Mouse (Mus musculus) liver, embryonic 15.5 days (tissue): ENCODE results near the gene Mob3c. TPM values are rescaled to one million over a fixed set of nuclear protein-coding genes. Genes with fewer than 3 reads are reported as not detected.

ENCODE experiments used
- ATAC-seq: fragments of 200-750 bp; cut with Nextera tagmentation; 2 replicates; pipeline ENCODE4 v1.8.0; 2017; ENCODE audit warnings: moderate number of reproducible peaks, mild to moderate bottlenecking, moderate library complexity; ENCODE audit not compliant: insufficient read depth
- H3K27ac ChIP-seq: fragments of 300-500 bp; sonication (generic); replicated peaks from 2 replicates; pipeline ENCODE4 v1.5.1; 2015; ENCODE audit warnings: mild to moderate bottlenecking, inconsistent platforms
- H3K27me3 ChIP-seq: fragments of 300-500 bp; sonication (generic); 2 replicates; pipeline ENCODE4 v1.6.1; 2015; ENCODE audit warnings: mild to moderate bottlenecking, inconsistent platforms
- H3K36me3 ChIP-seq: fragments of 300-500 bp; sonication (generic); replicated peaks from 2 replicates; pipeline ENCODE4 v1.6.1; 2015; ENCODE audit warnings: moderate library complexity, mild to moderate bottlenecking, inconsistent platforms
- H3K4me1 ChIP-seq: fragments of 300-500 bp; sonication (generic); replicated peaks from 2 replicates; pipeline ENCODE4 v1.6.1; 2015; ENCODE audit warnings: inconsistent platforms
- H3K4me2 ChIP-seq: fragments of 300-500 bp; sonication (generic); 2 replicates; pipeline ENCODE4 v1.6.1; 2015; ENCODE audit warnings: moderate library complexity, mild to moderate bottlenecking, inconsistent platforms
- H3K4me3 ChIP-seq: fragments of 300-500 bp; sonication (generic); replicated peaks from 2 replicates; pipeline ENCODE4 v1.5.1; 2015; ENCODE audit warnings: mild to moderate bottlenecking, inconsistent platforms
- H3K9ac ChIP-seq: fragments of 300-500 bp; sonication (generic); 2 replicates; pipeline ENCODE4 v1.6.1; 2015; ENCODE audit warnings: moderate library complexity, mild to moderate bottlenecking, inconsistent platforms
- H3K9me3 ChIP-seq: fragments of 300-500 bp; sonication (generic); replicated peaks from 2 replicates; pipeline ENCODE4 v1.6.1; 2016; ENCODE audit warnings: inconsistent platforms
- WGBS: fragments of 180-500 bp; shearing (Covaris S2); methylation state at CpG from one replicate; pipeline ENCODE4 v1.1.7; 2015; ENCODE audit warnings: mixed read lengths; ENCODE audit not compliant: insufficient replicate concordance; 5-methylcytosine and 5-hydroxymethylcytosine counted together
- polyA plus RNA-seq: library from polyadenylated mRNA; unstranded; fragments of >200 nt; fragmentation: Nextera tagmentation; extraction: Ambion mirVana; gene quantifications from 2 replicates; pipeline ENCODE4 v1.2.1, GENCODE M21; 2015

Mob3c gene
- polyA plus RNA-seq, 1 experiment from 2014 or later, result 8.0 TPM

- peak overlapping the region; percentile 73 for H3K4me2 ChIP-seq
- peak overlapping the region; percentile 97 for H3K27ac ChIP-seq
- peak overlapping the region; percentile 60; the same call in 1 of the 2 replicates for H3K9ac ChIP-seq
- H3K36me3 ChIP-seq, result peaks cover 73% of the 10 kb centered on the region
- H3K4me3 ChIP-seq, result peak overlapping the region; percentile 39; the same call in 1 of the 2 replicates
- WGBS, result 39% methylated on average over 2 of the region's 2 CpGs
- 0 out of 2 replicates have a peak, but pooled peaks have one; percentile 11 for ATAC-seq
- no peaks in the 10 kb centered on the region for H3K9me3 ChIP-seq
- no peaks in the 10 kb centered on the region for H3K27me3 ChIP-seq
- peaks cover 84% of the 10 kb centered on the region for H3K4me1 ChIP-seq
Observed at GRCm38 (mm10) chr4:115850111-115850510, 22.2 kb downstream of the Mob3c start.

DNA sequence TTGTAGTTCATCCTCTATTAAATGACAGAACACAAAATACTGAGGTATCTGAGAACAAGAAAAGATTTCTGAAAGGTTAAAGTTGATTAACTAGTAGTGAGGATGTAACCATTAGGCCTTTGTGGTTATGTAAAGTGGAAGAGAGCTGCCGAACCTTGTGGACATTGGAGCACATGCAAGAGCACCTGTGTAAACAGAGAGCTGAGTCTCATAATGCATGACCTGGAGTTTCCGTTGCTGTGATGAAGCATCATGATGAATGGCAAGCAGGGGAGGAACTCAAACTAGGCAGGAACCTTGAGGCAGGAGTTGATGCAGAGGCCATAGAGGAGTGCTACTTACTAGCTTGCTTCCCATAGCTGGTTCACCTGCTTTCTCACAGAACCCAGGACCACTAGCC lies 22.7 kb downstream of the Mob3c start:
- H3K4me2 ChIP-seq, result 0 out of 2 replicates have a peak overlapping the region, but pooled peaks have one; percentile 73
- no peaks in the 10 kb centered on the region for H3K27me3 ChIP-seq
- H3K27ac ChIP-seq, result peak overlapping the region; percentile 97
- H3K36me3 ChIP-seq, result peaks cover 78% of the 10 kb centered on the region
- H3K4me1 ChIP-seq, result peaks cover 84% of the 10 kb centered on the region
- 70% methylated on average over 2 of the region's 2 CpGs for WGBS
- no peak for ATAC-seq
- H3K9me3 ChIP-seq, result no peaks in the 10 kb centered on the region
- no peak overlapping the region for H3K9ac ChIP-seq
- no peak overlapping the region for H3K4me3 ChIP-seq

DNA sequence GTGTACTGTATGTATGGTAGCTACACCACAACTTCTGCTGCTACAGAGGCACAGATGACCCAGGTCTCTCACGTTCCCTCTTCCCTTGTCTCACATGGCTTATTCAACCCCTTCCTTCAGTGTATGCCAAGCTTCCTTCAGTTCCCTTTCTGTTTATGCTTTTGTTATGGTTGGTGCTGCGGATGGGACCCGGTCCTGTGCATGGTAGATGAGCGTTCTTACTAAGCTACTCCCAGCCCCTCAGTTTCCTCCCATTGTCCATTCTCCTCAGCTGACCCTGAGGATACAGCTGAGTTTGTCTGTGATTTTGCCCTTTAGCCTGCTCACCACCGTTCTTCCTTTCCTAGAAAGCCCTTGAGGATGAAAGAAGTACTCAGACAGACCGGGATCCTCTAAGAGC lies 23.7 kb downstream of the Mob3c start:
- Histone ChIP-seq H3K4me1 (peaks cover 84% of the 10 kb centered on the region), H3K36me3 (peaks cover 84% of the 10 kb centered on the region)
- WGBS, result 85% methylated on average over 6 of the region's 6 CpGs

DNA sequence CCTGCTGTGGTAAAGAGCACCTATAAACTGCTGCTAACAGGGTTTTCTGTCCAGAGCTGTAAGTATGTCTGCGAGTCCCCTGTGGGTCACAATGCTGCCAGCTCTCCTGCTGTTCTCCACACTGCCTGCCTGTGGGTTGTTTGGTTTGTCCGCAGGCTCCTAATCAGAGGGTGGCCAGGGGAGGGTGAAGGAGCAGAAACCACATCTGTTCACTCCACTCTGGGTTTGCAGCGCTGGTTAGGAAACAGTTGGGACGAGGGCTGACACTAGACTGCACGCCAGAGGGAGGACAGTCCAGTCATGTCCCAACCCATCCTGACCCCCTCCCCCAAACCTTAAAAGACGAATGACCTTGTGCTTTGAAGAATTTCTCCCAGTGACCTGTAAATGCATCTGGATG lies 27.2 kb downstream of the Mob3c start:
- Histone ChIP-seq H3K4me1 (peaks cover 80% of the 10 kb centered on the region), H3K27me3 (no peaks in the 10 kb centered on the region), H3K9ac (peak overlapping the region; percentile 37; the same call in 1 of the 2 replicates), H3K27ac (peak overlapping the region; percentile 90), H3K4me2 (peak overlapping the region; percentile 60), H3K4me3 (no peak overlapping the region), H3K36me3 (peaks cover 94% of the 10 kb centered on the region), H3K9me3 (no peaks in the 10 kb centered on the region)
- no peak for ATAC-seq
- 14% methylated on average over 6 of the region's 6 CpGs for WGBS

More for the DNA sequence above, 23.7 kb downstream of the Mob3c start:
- Histone ChIP-seq H3K4me3 (no peak overlapping the region), H3K4me2 (no peak overlapping the region), H3K9ac (no peak overlapping the region), H3K27ac (no peak overlapping the region), H3K27me3 (no peaks in the 10 kb centered on the region), H3K9me3 (no peaks in the 10 kb centered on the region)
- ATAC-seq, result no peak

GRCm38 (mm10) chr4:115855609-115856008 lies 27.7 kb downstream of the Mob3c start:
- Histone ChIP-seq H3K4me1 (peaks cover 75% of the 10 kb centered on the region), H3K27me3 (no peaks in the 10 kb centered on the region), H3K36me3 (peaks cover 94% of the 10 kb centered on the region), H3K9me3 (no peaks in the 10 kb centered on the region), H3K4me3 (peak overlapping the region; percentile 17; the same call in 1 of the 2 replicates), H3K4me2 (peak overlapping the region; percentile 60), H3K27ac (peak overlapping the region; percentile 90), H3K9ac (peak overlapping the region; percentile 37)
- 72% methylated on average over 4 of the region's 4 CpGs for WGBS
- ATAC-seq, result no peak

GRCm38 (mm10) chr4:115856282-115856681 lies 28.4 kb downstream of the Mob3c start:
- H3K9ac ChIP-seq, result peak overlapping the region; percentile 37
- WGBS, result 13% methylated on average over 4 of the region's 4 CpGs
- H3K9me3 ChIP-seq, result no peaks in the 10 kb centered on the region
- peaks cover 68% of the 10 kb centered on the region for H3K4me1 ChIP-seq
- H3K27ac ChIP-seq, result peak overlapping the region; percentile 90
- H3K4me2 ChIP-seq, result peak overlapping the region; percentile 60
- peak overlapping the region; percentile 17; the same call in 1 of the 2 replicates for H3K4me3 ChIP-seq
- peaks cover 94% of the 10 kb centered on the region for H3K36me3 ChIP-seq
- H3K27me3 ChIP-seq, result no peaks in the 10 kb centered on the region
- peak; percentile 97 for ATAC-seq

DNA sequence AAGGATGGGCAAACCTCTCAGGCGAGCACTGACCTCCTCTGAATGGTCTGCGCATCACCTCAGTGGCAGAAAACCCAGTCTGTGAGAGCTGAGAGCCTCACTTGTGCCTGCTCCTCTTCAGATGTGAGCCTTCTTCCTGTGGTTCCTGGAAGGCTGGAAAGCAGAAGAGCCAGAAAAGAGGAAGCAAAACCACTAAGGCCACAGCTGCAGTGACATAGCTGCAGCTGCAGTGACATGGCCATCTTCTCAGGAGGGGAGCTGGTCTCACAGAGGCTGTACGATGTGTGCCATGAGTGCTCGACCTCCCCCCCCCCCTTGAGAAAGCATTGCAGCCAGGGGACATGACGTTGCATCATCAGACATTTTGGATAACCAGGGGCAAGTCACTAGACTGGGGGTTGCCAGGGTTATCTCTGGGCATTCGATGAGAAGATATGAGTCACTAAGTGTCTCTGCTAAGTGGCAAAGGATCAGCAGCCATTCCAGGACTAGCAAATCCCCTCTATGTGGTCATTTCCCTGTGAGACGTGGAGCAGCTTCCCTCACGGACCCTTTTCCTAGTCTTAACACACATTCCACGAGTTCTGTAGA lies 29.5 kb downstream of the Mob3c start:
- 58% methylated on average over 9 of the region's 9 CpGs for WGBS
- Histone ChIP-seq H3K27ac (peak overlapping the region; percentile 90), H3K9me3 (no peaks in the 10 kb centered on the region), H3K4me1 (peaks cover 61% of the 10 kb centered on the region), H3K4me3 (no peak overlapping the region), H3K9ac (peak overlapping the region; percentile 30; the same call in 1 of the 2 replicates), H3K36me3 (peaks cover 94% of the 10 kb centered on the region), H3K4me2 (peak overlapping the region; percentile 60; the same call in 1 of the 2 replicates), H3K27me3 (no peaks in the 10 kb centered on the region)
- ATAC-seq, result no peak

DNA sequence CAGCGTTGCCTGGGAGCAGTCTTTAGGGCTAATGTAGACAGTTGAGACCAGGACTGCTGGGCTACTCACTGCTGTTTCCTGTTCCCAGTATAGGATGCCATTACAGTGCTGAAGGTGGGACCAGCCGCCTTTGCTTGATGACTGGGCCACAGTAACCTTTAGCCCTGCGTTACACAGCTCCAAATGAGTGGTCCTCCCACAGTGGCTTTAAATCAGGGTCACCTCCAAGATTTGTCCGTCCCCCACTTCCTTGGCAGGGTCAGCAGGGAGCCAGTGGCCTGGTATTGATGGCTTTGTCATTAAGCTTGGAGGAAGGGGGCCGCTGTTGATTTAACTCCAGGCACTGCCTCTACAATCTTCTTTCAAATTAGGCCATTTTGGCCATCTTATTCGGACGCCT lies 35.5 kb downstream of the Mob3c start:
- no peak for ATAC-seq
- no peaks in the 10 kb centered on the region for H3K27me3 ChIP-seq
- H3K9me3 ChIP-seq, result no peaks in the 10 kb centered on the region
- 87% methylated on average over 7 of the region's 7 CpGs for WGBS
- H3K4me3 ChIP-seq, result no peak overlapping the region
- H3K4me1 ChIP-seq, result peaks cover 13% of the 10 kb centered on the region
- H3K36me3 ChIP-seq, result peaks cover 95% of the 10 kb centered on the region
- no peak overlapping the region for H3K9ac ChIP-seq
- no peak overlapping the region for H3K27ac ChIP-seq
- no peak overlapping the region for H3K4me2 ChIP-seq

- Histone ChIP-seq H3K36me3 (peaks cover 94% of the 10 kb centered on the region), H3K27me3 (no peaks in the 10 kb centered on the region), H3K9ac (no peak overlapping the region), H3K9me3 (no peaks in the 10 kb centered on the region), H3K4me3 (no peak overlapping the region), H3K27ac (no peak overlapping the region), H3K4me1 (peaks cover 8% of the 10 kb centered on the region; the same call in 1 of the 2 replicates), H3K4me2 (no peak overlapping the region)
- ATAC-seq, result no peak
- WGBS, result 81% methylated on average over 10 of the region's 10 CpGs
Observed at GRCm38 (mm10) chr4:115863880-115864279, 36.0 kb downstream of the Mob3c start.

DNA sequence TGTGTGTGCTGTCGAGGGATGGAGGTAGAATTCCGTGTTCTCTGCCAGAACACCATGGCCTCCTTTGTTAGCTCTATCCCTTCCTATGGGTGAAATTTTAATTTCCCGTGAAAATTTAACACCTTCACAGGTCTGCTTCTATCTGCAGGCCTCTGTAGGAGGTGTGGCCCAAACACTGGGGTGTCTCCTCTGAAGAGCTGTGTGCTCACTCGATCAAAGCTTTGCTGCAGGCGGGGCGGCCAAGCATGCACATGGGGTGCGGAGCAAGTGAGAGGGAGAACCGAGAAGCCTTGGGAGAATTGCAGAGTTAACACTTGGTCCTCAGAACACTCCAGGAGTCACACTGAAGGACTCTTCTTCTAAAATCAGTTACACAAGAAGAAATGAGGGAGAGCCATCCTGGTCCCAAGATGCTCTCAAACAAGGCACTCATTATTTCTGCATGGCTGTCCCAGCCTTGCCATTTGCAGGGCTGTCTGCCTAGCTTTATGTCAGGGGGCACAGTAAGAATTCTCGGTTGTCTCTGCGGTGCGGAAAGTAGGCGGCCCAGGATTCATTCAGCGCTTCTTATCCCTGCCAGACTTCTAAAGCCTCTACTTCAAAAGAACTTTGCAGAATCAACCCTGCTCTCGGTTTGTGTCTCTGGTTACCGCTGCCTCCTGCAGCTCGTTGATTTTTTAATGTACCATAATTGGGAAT lies 41.8 kb downstream of the Mob3c start:
- Histone ChIP-seq H3K4me3 (no peak overlapping the region), H3K27ac (no peak overlapping the region), H3K9me3 (no peaks in the 10 kb centered on the region), H3K4me2 (no peak overlapping the region), H3K4me1 (no peaks in the 10 kb centered on the region), H3K9ac (no peak overlapping the region), H3K36me3 (peaks cover 89% of the 10 kb centered on the region), H3K27me3 (no peaks in the 10 kb centered on the region)
- 78% methylated on average over 16 of the region's 16 CpGs for WGBS
- ATAC-seq, result no peak

GRCm38 (mm10) chr4:115873231-115873630 lies 45.3 kb downstream of the Mob3c start:
- Histone ChIP-seq H3K4me3 (no peak overlapping the region), H3K27ac (no peak overlapping the region), H3K9me3 (no peaks in the 10 kb centered on the region), H3K4me2 (no peak overlapping the region), H3K36me3 (peaks cover 93% of the 10 kb centered on the region), H3K9ac (no peak overlapping the region), H3K4me1 (no peaks in the 10 kb centered on the region), H3K27me3 (no peaks in the 10 kb centered on the region)
- ATAC-seq, result no peak
- 79% methylated on average over 3 of the region's 3 CpGs for WGBS
